Mouse (Mus musculus): ENCODE results near the gene Paqr7. TPM values are rescaled to one million over a fixed set of nuclear protein-coding genes. Genes with fewer than 3 reads are reported as not detected.
"Not testable (repeated sequence)": the region's sequence is repeated elsewhere in the genome, so short reads cannot be mapped to it uniquely, and the experiment has no call there.

Gene Paqr7
- polyA plus RNA-seq, 1 experiment from 2014 or later: 4.1 TPM

GRCm38 (mm10) chr4:134494161-134494560, 2.3 kb upstream of the Paqr7 start:
- H3K4me3 ChIP-seq; ATAC-seq (ENCODE audit: low FRiP score, low read depth); H3K36me3 ChIP-seq; H3K9me3 ChIP-seq; H3K4me2 ChIP-seq (replicated peaks); H3K27me3 ChIP-seq; H3K9ac ChIP-seq; H3K27ac ChIP-seq: not testable (repeated sequence)
- 88% methylated on average over 6 of the region's 6 CpGs for WGBS
- H3K4me1 ChIP-seq: peaks cover 27% of the 10 kb centered on the region

GRCm38 (mm10) chr4:134494780-134495545, 1.5 kb upstream of the Paqr7 start:
- WGBS: 59% methylated on average over 16 of the region's 16 CpGs
- ATAC-seq (ENCODE audit: low FRiP score, low read depth): peak; percentile 30; the same call in 1 of the 2 replicates
- H3K27ac ChIP-seq: no peak overlapping the region

GRCm38 (mm10) chr4:134495546-134495923, 962 bp upstream of the Paqr7 start:
- peaks cover 27% of the 10 kb centered on the region for H3K4me1 ChIP-seq
- H3K36me3 ChIP-seq: no peaks in the 10 kb centered on the region
- ATAC-seq (ENCODE audit: low FRiP score, low read depth): no peak
- no peaks in the 10 kb centered on the region for H3K9me3 ChIP-seq
- H3K9ac ChIP-seq: no peak overlapping the region
- no peak overlapping the region for H3K4me3 ChIP-seq
- 76% methylated on average over 5 of the region's 5 CpGs for WGBS
- no peak overlapping the region for H3K4me2 ChIP-seq (replicated peaks)
- no peaks in the 10 kb centered on the region for H3K27me3 ChIP-seq
- H3K27ac ChIP-seq: no peak overlapping the region

More at GRCm38 (mm10) chr4:134494780-134495545, 1.5 kb upstream of the Paqr7 start:
- Histone ChIP-seq H3K9me3 (no peaks in the 10 kb centered on the region), H3K36me3 (no peaks in the 10 kb centered on the region), H3K9ac (no peak overlapping the region), H3K4me2 (replicated peaks) (no peak overlapping the region), H3K27me3 (no peaks in the 10 kb centered on the region), H3K4me1 (peaks cover 27% of the 10 kb centered on the region), H3K4me3 (no peak overlapping the region)

GRCm38 (mm10) chr4:134497223-134497622, 726 bp downstream of the Paqr7 start:
- Histone ChIP-seq H3K27me3 (no peaks in the 10 kb centered on the region), H3K9ac (peak overlapping the region; percentile 73), H3K27ac (no peak overlapping the region), H3K9me3 (no peaks in the 10 kb centered on the region), H3K36me3 (no peaks in the 10 kb centered on the region), H3K4me2 (replicated peaks) (peak overlapping the region; percentile 96), H3K4me3 (peak overlapping the region; percentile 61), H3K4me1 (peaks cover 27% of the 10 kb centered on the region)
- 11% methylated on average over 6 of the region's 6 CpGs for WGBS
- ATAC-seq (ENCODE audit: low FRiP score, low read depth): no peak

GRCm38 (mm10) chr4:134497986-134498731, 1.7 kb downstream of the Paqr7 start:
- Histone ChIP-seq H3K9ac (no peak overlapping the region), H3K4me2 (replicated peaks) (peak overlapping the region; percentile 96), H3K4me1 (peaks cover 27% of the 10 kb centered on the region), H3K4me3 (no peak overlapping the region), H3K27ac (no peak overlapping the region), H3K9me3 (no peaks in the 10 kb centered on the region), H3K36me3 (no peaks in the 10 kb centered on the region), H3K27me3 (no peaks in the 10 kb centered on the region)
- ATAC-seq (ENCODE audit: low FRiP score, low read depth): no peak
- 77% methylated on average over 12 of the region's 12 CpGs for WGBS

GRCm38 (mm10) chr4:134498983-134499382, 2.5 kb downstream of the Paqr7 start:
- not testable (repeated sequence) for ATAC-seq (ENCODE audit: low FRiP score, low read depth); H3K36me3 ChIP-seq; H3K9me3 ChIP-seq; H3K9ac ChIP-seq; H3K27ac ChIP-seq; H3K4me3 ChIP-seq; H3K27me3 ChIP-seq; H3K4me2 ChIP-seq (replicated peaks)
- WGBS: 85% methylated on average over 6 of the region's 6 CpGs
- peaks cover 27% of the 10 kb centered on the region for H3K4me1 ChIP-seq

- Histone ChIP-seq H3K4me1 (peaks cover 14% of the 10 kb centered on the region), H3K9ac (no peak overlapping the region), H3K27me3 (no peaks in the 10 kb centered on the region), H3K9me3 (no peaks in the 10 kb centered on the region), H3K36me3 (no peaks in the 10 kb centered on the region), H3K4me2 (replicated peaks) (no peak overlapping the region), H3K27ac (no peak overlapping the region), H3K4me3 (no peak overlapping the region)
- ATAC-seq (ENCODE audit: low FRiP score, low read depth): no peak
- 97% methylated on average over 6 of the region's 6 CpGs for WGBS
Observed at GRCm38 (mm10) chr4:134501095-134501494, 4.6 kb downstream of the Paqr7 start.

GRCm38 (mm10) chr4:134503686-134504357, 7.3 kb downstream of the Paqr7 start:
- no peak overlapping the region for H3K4me3 ChIP-seq
- no peaks in the 10 kb centered on the region for H3K4me1 ChIP-seq
- no peak for ATAC-seq (ENCODE audit: low FRiP score, low read depth)
- H3K9ac ChIP-seq: no peak overlapping the region
- no peaks in the 10 kb centered on the region for H3K27me3 ChIP-seq
- H3K4me2 ChIP-seq (replicated peaks): no peak overlapping the region
- no peaks in the 10 kb centered on the region for H3K36me3 ChIP-seq
- 77% methylated on average over 4 of the region's 4 CpGs for WGBS
- H3K27ac ChIP-seq: no peak overlapping the region
- H3K9me3 ChIP-seq: no peaks in the 10 kb centered on the region

- Histone ChIP-seq H3K36me3 (no peaks in the 10 kb centered on the region), H3K4me1 (no peaks in the 10 kb centered on the region), H3K4me2 (replicated peaks) (no peak overlapping the region), H3K27me3 (no peaks in the 10 kb centered on the region), H3K9ac (no peak overlapping the region), H3K4me3 (no peak overlapping the region), H3K9me3 (no peaks in the 10 kb centered on the region), H3K27ac (no peak overlapping the region)
- ATAC-seq (ENCODE audit: low FRiP score, low read depth): no peak
- WGBS: 81% methylated on average over 4 of the region's 4 CpGs
Observed at GRCm38 (mm10) chr4:134505303-134505789, 8.8 kb downstream of the Paqr7 start.

GRCm38 (mm10) chr4:134505966-134506594, 9.6 kb downstream of the Paqr7 start:
- Histone ChIP-seq H3K36me3 (no peaks in the 10 kb centered on the region), H3K9me3 (no peaks in the 10 kb centered on the region), H3K4me2 (replicated peaks) (no peak overlapping the region), H3K4me3 (no peak overlapping the region), H3K27ac (no peak overlapping the region), H3K9ac (no peak overlapping the region), H3K4me1 (peaks cover under 1% of the 10 kb centered on the region), H3K27me3 (no peaks in the 10 kb centered on the region)
- 78% methylated on average over 3 of the region's 4 CpGs for WGBS
- ATAC-seq (ENCODE audit: low FRiP score, low read depth): no peak

- no peaks in the 10 kb centered on the region for H3K27me3 ChIP-seq
- no peaks in the 10 kb centered on the region for H3K36me3 ChIP-seq
- no peak overlapping the region for H3K4me2 ChIP-seq (replicated peaks)
- H3K9ac ChIP-seq: no peak overlapping the region
- H3K4me3 ChIP-seq: no peak overlapping the region
- H3K27ac ChIP-seq: no peak overlapping the region
- WGBS: 89% methylated on average over 19 of the region's 19 CpGs
- H3K9me3 ChIP-seq: no peaks in the 10 kb centered on the region
- H3K4me1 ChIP-seq: peaks cover 7% of the 10 kb centered on the region
- no peak for ATAC-seq (ENCODE audit: low FRiP score, low read depth)
Observed at GRCm38 (mm10) chr4:134506713-134507112, 10.2 kb downstream of the Paqr7 start.

Data from limb, embryonic 13.5 days (tissue).